Mouse (Mus musculus) liver, embryonic 16.5 days (tissue): ENCODE data around the gene Ptpa. TPM values are rescaled to one million over a fixed set of nuclear protein-coding genes. Genes with fewer than 3 reads are reported as not detected.
A peak's percentile ranks its signal among the peaks of the same experiment; 100 is the strongest.

Experiments used
- ATAC-seq: fragments of 200-750 bp; cut with Nextera tagmentation; 2 replicates; pipeline ENCODE4 v1.8.0; 2017; ENCODE audit warnings: low read depth, mild to moderate bottlenecking, moderate number of reproducible peaks, moderate library complexity
- H3K27ac ChIP-seq: fragments of 300-500 bp; sonication (generic); 2 replicates; pipeline ENCODE4 v1.5.1; 2014; ENCODE audit warnings: mild to moderate bottlenecking, low read length
- H3K27me3 ChIP-seq: fragments of 300-500 bp; sonication (generic); 2 replicates; pipeline ENCODE4 v1.6.1; 2014; ENCODE audit warnings: low read depth, low read length, mixed read lengths; ENCODE audit not compliant: control insufficient read depth, insufficient read depth
- H3K36me3 ChIP-seq: fragments of 300-500 bp; sonication (generic); 2 replicates; pipeline ENCODE4 v1.6.1; 2014; ENCODE audit warnings: mild to moderate bottlenecking; ENCODE audit not compliant: control insufficient read depth, insufficient read depth
- H3K4me1 ChIP-seq: fragments of 300-500 bp; sonication (generic); 2 replicates; pipeline ENCODE4 v1.6.1; 2014; ENCODE audit warnings: low read depth, low read length, mixed read lengths; ENCODE audit not compliant: control insufficient read depth
- H3K4me2 ChIP-seq: fragments of 300-500 bp; sonication (generic); 2 replicates; pipeline ENCODE4 v1.6.1; 2014; ENCODE audit warnings: low read depth, low read length, mixed read lengths
- H3K4me3 ChIP-seq: fragments of 300-500 bp; sonication (generic); 2 replicates; pipeline ENCODE4 v1.5.1; 2014; ENCODE audit warnings: low read depth, mild to moderate bottlenecking, low read length
- H3K9ac ChIP-seq: fragments of 300-500 bp; sonication (generic); 2 replicates; pipeline ENCODE4 v1.6.1; 2014; ENCODE audit warnings: low read depth, low read length
- H3K9me3 ChIP-seq: fragments of 300-500 bp; sonication (generic); replicated peaks from 2 replicates; pipeline ENCODE4 v1.6.1; 2016; ENCODE audit warnings: low read length; ENCODE audit not compliant: control insufficient read depth
- WGBS: fragments of 180-500 bp; shearing (Covaris S2); extraction: QIAGEN DNeasy Blood & Tissue Kit; methylation state at CpG from one replicate; pipeline ENCODE4 v1.1.7; 2014; ENCODE audit not compliant: insufficient replicate concordance; 5-methylcytosine and 5-hydroxymethylcytosine counted together
- polyA plus RNA-seq: library from polyadenylated mRNA; unstranded; fragments of >200 nt; fragmentation: Nextera tagmentation; extraction: Ambion mirVana; gene quantifications from 2 replicates; pipeline ENCODE4 v1.2.1, GENCODE M21; 2015

The Ptpa gene
- polyA plus RNA-seq, 1 experiment from 2014 or later = 121 TPM

- Histone ChIP-seq H3K9ac (no peak overlapping the region), H3K27me3 (no peaks in the 10 kb centered on the region), H3K4me1 (peaks cover 22% of the 10 kb centered on the region), H3K36me3 (0 out of 2 replicates have a peak, but pooled peaks cover 2% of the 10 kb centered on the region), H3K9me3 (0 out of 2 replicates have a peak, but pooled peaks cover 2% of the 10 kb centered on the region), H3K4me3 (no peak overlapping the region), H3K27ac (no peak overlapping the region), H3K4me2 (no peak overlapping the region)
- 58% methylated on average over 5 of the region's 5 CpGs for WGBS
- ATAC-seq = no peak
These were observed 31.0 kb upstream of the Ptpa start for GRCm38 (mm10) chr2:30384814-30385213.

GRCm38 (mm10) chr2:30385591-30385990 lies 30.2 kb upstream of the Ptpa start:
- H3K9me3 ChIP-seq = 0 out of 2 replicates have a peak, but pooled peaks cover 2% of the 10 kb centered on the region
- H3K9ac ChIP-seq = no peak overlapping the region
- no peak for ATAC-seq
- WGBS = 75% methylated on average over 4 of the region's 4 CpGs
- H3K4me3 ChIP-seq = no peak overlapping the region
- H3K36me3 ChIP-seq = 0 out of 2 replicates have a peak, but pooled peaks cover 2% of the 10 kb centered on the region
- no peak overlapping the region for H3K27ac ChIP-seq
- H3K4me2 ChIP-seq = no peak overlapping the region
- peaks cover 14% of the 10 kb centered on the region for H3K4me1 ChIP-seq
- H3K27me3 ChIP-seq = no peaks in the 10 kb centered on the region

- Histone ChIP-seq H3K27ac (no peak overlapping the region), H3K9me3 (0 out of 2 replicates have a peak, but pooled peaks cover 2% of the 10 kb centered on the region), H3K4me2 (no peak overlapping the region), H3K9ac (no peak overlapping the region), H3K27me3 (no peaks in the 10 kb centered on the region), H3K4me3 (no peak overlapping the region), H3K36me3 (0 out of 2 replicates have a peak, but pooled peaks cover 2% of the 10 kb centered on the region), H3K4me1 (peaks cover 6% of the 10 kb centered on the region)
- WGBS = 74% methylated on average over 9 of the region's 9 CpGs
- no peak for ATAC-seq
These were observed 28.9 kb upstream of the Ptpa start for GRCm38 (mm10) chr2:30386913-30387312.

GRCm38 (mm10) chr2:30389000-30389399 lies 26.8 kb upstream of the Ptpa start:
- WGBS = 68% methylated on average over 2 of the region's 2 CpGs
- Histone ChIP-seq H3K36me3 (no peaks in the 10 kb centered on the region), H3K27me3 (no peaks in the 10 kb centered on the region), H3K9me3 (0 out of 2 replicates have a peak, but pooled peaks cover 2% of the 10 kb centered on the region), H3K9ac (no peak overlapping the region), H3K4me1 (peaks cover 17% of the 10 kb centered on the region), H3K27ac (no peak overlapping the region), H3K4me2 (no peak overlapping the region), H3K4me3 (no peak overlapping the region)
- ATAC-seq = no peak

- peak; percentile 97 for ATAC-seq
- Histone ChIP-seq H3K27ac (peak within 1 kb of the TSS; percentile 85), H3K27me3 (no peaks in the 10 kb centered on the region), H3K9me3 (0 out of 2 replicates have a peak, but pooled peaks cover 2% of the 10 kb centered on the region), H3K36me3 (peaks cover 1% of the 10 kb centered on the region; the same call in 1 of the 2 replicates), H3K4me1 (peaks cover 20% of the 10 kb centered on the region), H3K9ac (peak within 1 kb of the TSS; percentile 82), H3K4me2 (peak within 1 kb of the TSS; percentile 97), H3K4me3 (peak within 1 kb of the TSS; percentile 81)
- WGBS = under 1% methylated on average over 40 of the region's 40 CpGs
These were observed 23.7 kb upstream of the Ptpa start, which contains the start of gene Dolpp1 for GRCm38 (mm10) chr2:30392114-30392576. TSS of gene Dolpp1 (plus strand) at chr2:30392254.

GRCm38 (mm10) chr2:30392577-30393369 lies 23.1 kb upstream of the Ptpa start:
- Histone ChIP-seq H3K4me2 (peak overlapping the region; percentile 97), H3K4me1 (peaks cover 20% of the 10 kb centered on the region), H3K9ac (peak overlapping the region; percentile 82), H3K27ac (peak overlapping the region; percentile 85), H3K9me3 (0 out of 2 replicates have a peak, but pooled peaks cover 2% of the 10 kb centered on the region), H3K36me3 (peaks cover 4% of the 10 kb centered on the region; the same call in 1 of the 2 replicates), H3K4me3 (peak overlapping the region; percentile 81), H3K27me3 (no peaks in the 10 kb centered on the region)
- peak; percentile 53 for ATAC-seq
- WGBS = under 1% methylated on average over 54 of the region's 54 CpGs

- Histone ChIP-seq H3K9ac (peak overlapping the region; percentile 82), H3K27ac (peak overlapping the region; percentile 85), H3K27me3 (no peaks in the 10 kb centered on the region), H3K36me3 (peaks cover 4% of the 10 kb centered on the region), H3K9me3 (0 out of 2 replicates have a peak, but pooled peaks cover 2% of the 10 kb centered on the region), H3K4me2 (peak overlapping the region; percentile 97), H3K4me1 (peaks cover 20% of the 10 kb centered on the region), H3K4me3 (peak overlapping the region; percentile 81)
- no peak for ATAC-seq
- WGBS = 24% methylated on average over 1 of the region's 1 CpGs
These were observed 22.5 kb upstream of the Ptpa start for GRCm38 (mm10) chr2:30393370-30393656.

- Histone ChIP-seq H3K4me2 (no peak overlapping the region), H3K9ac (no peak overlapping the region), H3K27ac (no peak overlapping the region), H3K9me3 (no peaks in the 10 kb centered on the region), H3K36me3 (peaks cover 8% of the 10 kb centered on the region), H3K4me1 (peaks cover 20% of the 10 kb centered on the region), H3K27me3 (no peaks in the 10 kb centered on the region), H3K4me3 (no peak overlapping the region)
- ATAC-seq = no peak
- 79% methylated on average over 7 of the region's 7 CpGs for WGBS
These were observed 20.1 kb upstream of the Ptpa start for GRCm38 (mm10) chr2:30395757-30396156.

GRCm38 (mm10) chr2:30396246-30396645 lies 19.6 kb upstream of the Ptpa start:
- Histone ChIP-seq H3K9me3 (no peaks in the 10 kb centered on the region), H3K4me1 (peaks cover 20% of the 10 kb centered on the region), H3K4me2 (no peak overlapping the region), H3K9ac (no peak overlapping the region), H3K27ac (no peak overlapping the region), H3K4me3 (no peak overlapping the region), H3K27me3 (no peaks in the 10 kb centered on the region), H3K36me3 (peaks cover 8% of the 10 kb centered on the region)
- WGBS = 69% methylated on average over 7 of the region's 7 CpGs
- no peak for ATAC-seq
